Mouse (Mus musculus): Measurements from ENCODE around the gene Rnf113a2. TPM values are rescaled to one million over a fixed set of nuclear protein-coding genes. Genes with fewer than 3 reads are reported as not detected.

Rnf113a2 gene
- polyA plus RNA-seq, 1 experiment from 2014 or later = 27.6 TPM

DNA sequence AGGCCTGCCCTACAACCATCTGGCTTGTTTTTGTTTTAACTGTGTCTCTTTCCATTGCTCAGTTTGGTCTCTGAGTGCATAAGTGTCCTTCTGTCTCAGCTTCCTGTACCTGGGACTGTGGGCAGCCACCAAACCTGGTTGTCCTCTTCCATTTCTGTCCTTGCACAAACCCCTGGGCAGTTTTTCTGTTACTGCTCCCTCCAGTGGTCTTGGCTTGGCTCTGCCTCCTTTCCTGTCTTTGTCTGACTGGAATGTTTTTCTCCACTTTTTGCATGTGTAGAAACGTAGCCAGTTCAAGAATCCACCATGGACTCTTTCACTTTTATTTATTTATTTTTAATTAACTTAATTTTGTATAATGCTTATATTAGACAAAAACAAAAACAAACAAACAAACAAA lies 42.8 kb downstream of the Rnf113a2 start:
- Histone ChIP-seq H3K27me3 (no peaks in the 10 kb centered on the region), H3K36me3 (peaks cover 63% of the 10 kb centered on the region), H3K9me3 (no peaks in the 10 kb centered on the region), H3K9ac (no peak overlapping the region), H3K4me3 (no peak overlapping the region), H3K27ac (replicated peaks) (no peak overlapping the region), H3K4me2 (no peak overlapping the region), H3K4me1 (replicated peaks) (no peaks in the 10 kb centered on the region)
- ATAC-seq (ENCODE audit: low read depth) = no peak
- 65% methylated on average over 1 of the region's 1 CpGs for WGBS

DNA sequence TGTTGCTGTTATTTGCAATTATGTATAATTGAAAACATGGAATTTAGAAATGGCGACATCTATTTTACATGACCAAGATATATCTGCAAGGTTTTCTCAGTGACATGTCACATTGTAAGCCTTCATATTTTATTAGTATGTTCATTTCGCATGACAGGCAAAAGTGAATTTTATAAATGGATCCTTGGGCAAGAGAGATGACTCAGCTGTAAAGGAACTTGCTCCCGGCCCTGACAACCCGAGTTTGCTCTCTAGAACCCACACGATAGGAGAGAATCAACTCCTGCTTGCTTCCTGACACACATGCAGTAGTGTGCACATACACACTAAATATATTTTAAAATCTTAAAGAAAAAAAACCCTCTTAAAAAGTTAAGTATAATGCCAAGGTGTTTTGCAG lies 44.4 kb downstream of the Rnf113a2 start:
- H3K36me3 ChIP-seq = peaks cover 66% of the 10 kb centered on the region
- ATAC-seq (ENCODE audit: low read depth) = no peak
- no peak overlapping the region for H3K27ac ChIP-seq (replicated peaks)
- H3K4me3 ChIP-seq = no peak overlapping the region
- no peak overlapping the region for H3K9ac ChIP-seq
- no peaks in the 10 kb centered on the region for H3K27me3 ChIP-seq
- no peak overlapping the region for H3K4me2 ChIP-seq
- no peaks in the 10 kb centered on the region for H3K4me1 ChIP-seq (replicated peaks)
- WGBS = 92% methylated on average over 5 of the region's 5 CpGs
- H3K9me3 ChIP-seq = no peaks in the 10 kb centered on the region

- H3K9me3 ChIP-seq = no peaks in the 10 kb centered on the region
- no peaks in the 10 kb centered on the region for H3K27me3 ChIP-seq
- no peak overlapping the region for H3K27ac ChIP-seq (replicated peaks)
- no peak for ATAC-seq (ENCODE audit: low read depth)
- H3K4me2 ChIP-seq = no peak overlapping the region
- H3K36me3 ChIP-seq = peaks cover 62% of the 10 kb centered on the region
- H3K4me3 ChIP-seq = no peak overlapping the region
- 80% methylated on average over 3 of the region's 3 CpGs for WGBS
- no peaks in the 10 kb centered on the region for H3K4me1 ChIP-seq (replicated peaks)
- no peak overlapping the region for H3K9ac ChIP-seq
Measured at GRCm38 (mm10) chr12:84462856-84463255, 45.9 kb downstream of the Rnf113a2 start.

Other genes starting within 250 kb of the Rnf113a2 start
- 4.9 TPM in 2 replicates for gene Elmsan1, start 198.3 kb upstream of the Rnf113a2 start, polyA plus RNA-seq (2015; fragmentation: Nextera tagmentation; extraction: Ambion mirVana)
- 14.0 and 16.3 TPM in 2 replicates for gene Ptgr2, start 132.0 kb upstream of the Rnf113a2 start, polyA plus RNA-seq (2015; fragmentation: Nextera tagmentation; extraction: Ambion mirVana)
- 82.1 and 83.7 TPM in 2 replicates for gene Zfp410, start 100.3 kb upstream of the Rnf113a2 start, polyA plus RNA-seq (2015; fragmentation: Nextera tagmentation; extraction: Ambion mirVana)
- gene Coq6, start 55.5 kb upstream of the Rnf113a2 start, polyA plus RNA-seq (2015; fragmentation: Nextera tagmentation; extraction: Ambion mirVana) = 39.4 and 41.3 TPM in 2 replicates
- 14.2 and 17.6 TPM in 2 replicates for gene Fam161b, start 55.4 kb upstream of the Rnf113a2 start, polyA plus RNA-seq (2015; fragmentation: Nextera tagmentation; extraction: Ambion mirVana)
- 12.5 and 12.6 TPM in 2 replicates for gene Entpd5, start 8.2 kb upstream of the Rnf113a2 start, polyA plus RNA-seq (2015; fragmentation: Nextera tagmentation; extraction: Ambion mirVana)
- 3.0 and 4.7 TPM in 2 replicates for gene Bbof1, start 8.1 kb upstream of the Rnf113a2 start, polyA plus RNA-seq (2015; fragmentation: Nextera tagmentation; extraction: Ambion mirVana)
- 31.5 and 31.9 TPM in 2 replicates for gene Aldh6a1, start 33.8 kb downstream of the Rnf113a2 start, polyA plus RNA-seq (2015; fragmentation: Nextera tagmentation; extraction: Ambion mirVana)
- gene Lin52, start 34.2 kb downstream of the Rnf113a2 start, polyA plus RNA-seq (2015; fragmentation: Nextera tagmentation; extraction: Ambion mirVana) = 31.7 and 33.6 TPM in 2 replicates
- gene Vsx2, start 152.6 kb downstream of the Rnf113a2 start, polyA plus RNA-seq (2015; fragmentation: Nextera tagmentation; extraction: Ambion mirVana) = 7.5 and 7.7 TPM in 2 replicates
- gene Abcd4, start 200.2 kb downstream of the Rnf113a2 start, polyA plus RNA-seq (2015; fragmentation: Nextera tagmentation; extraction: Ambion mirVana) = 12.8 TPM in 2 replicates
- not detected in 2 replicates for gene Vrtn, start 223.8 kb downstream of the Rnf113a2 start, polyA plus RNA-seq (2015; fragmentation: Nextera tagmentation; extraction: Ambion mirVana)

All from neural tube, embryonic 13.5 days (tissue).